Mouse (Mus musculus) thymus, adult 2 months (tissue): Measurements from ENCODE around the gene Hmcn2.

Experiments used
- CTCF ChIP-seq: fragments of 200-500 bp; IDR thresholded peaks from 2 replicates; pipeline ENCODE4 v1.5.1; 2012; ENCODE audit warnings: mild to moderate bottlenecking, control low read depth, low read length, moderate library complexity, borderline replicate concordance; ENCODE audit not compliant: control insufficient read depth, poor library complexity, insufficient read depth; ENCODE audit errors: extremely low read depth
- POLR2A ChIP-seq: fragments of 200-500 bp; IDR thresholded peaks from 2 replicates; pipeline ENCODE4 v1.6.1; 2012; ENCODE audit warnings: mild to moderate bottlenecking, low read length, control low read depth, moderate library complexity; ENCODE audit not compliant: control insufficient read depth, poor library complexity, insufficient read depth; ENCODE audit errors: extremely low read depth

DNA sequence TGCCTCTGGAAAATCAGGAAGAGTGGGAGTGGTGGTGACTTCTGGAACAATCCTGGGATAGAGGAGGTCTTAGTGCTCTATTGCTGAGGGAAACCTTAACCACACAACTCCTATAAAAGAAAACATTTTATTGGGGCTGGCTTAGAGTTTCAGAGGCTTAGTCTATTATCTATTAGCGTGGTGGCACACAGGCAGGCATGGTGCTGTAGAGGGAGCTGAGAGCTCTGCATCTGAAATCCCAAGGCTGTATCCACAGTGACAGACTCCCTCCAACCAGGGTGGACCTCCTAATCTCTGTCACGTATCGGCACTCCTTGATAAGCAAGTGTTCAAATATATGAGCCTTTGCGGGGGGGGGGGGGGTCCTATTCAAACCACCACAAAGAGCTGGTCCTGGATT, 15.4 kb upstream of the Hmcn2 start:
- no peak for TF ChIP-seq CTCF
- no peak for TF ChIP-seq POLR2A
